Mouse (Mus musculus) intestine, postnatal 0 days (tissue): ENCODE data around the gene Pnrc2. TPM values are rescaled to one million over a fixed set of nuclear protein-coding genes. Genes with fewer than 3 reads are reported as not detected.

ENCODE experiments used
- ATAC-seq: fragments of 200-750 bp; cut with Nextera tagmentation; 2 replicates; pipeline ENCODE4 v1.8.0; 2017; ENCODE audit warnings: mild to moderate bottlenecking, moderate TSS enrichment, moderate library complexity
- H3K27ac ChIP-seq: fragments of 300-500 bp; sonication (generic); 2 replicates; pipeline ENCODE4 v1.5.1; 2014; ENCODE audit warnings: mild to moderate bottlenecking, low read depth, low read length, moderate library complexity
- H3K27me3 ChIP-seq: fragments of 300-500 bp; sonication (generic); replicated peaks from 2 replicates; pipeline ENCODE4 v1.6.1; 2014; ENCODE audit warnings: low read length, mixed read lengths; ENCODE audit not compliant: control insufficient read depth, insufficient read depth
- H3K36me3 ChIP-seq: fragments of 300-500 bp; sonication (generic); 2 replicates; pipeline ENCODE4 v1.6.1; 2014; ENCODE audit warnings: mild to moderate bottlenecking, moderate library complexity; ENCODE audit not compliant: control insufficient read depth, insufficient read depth
- H3K4me1 ChIP-seq: fragments of 300-500 bp; sonication (generic); replicated peaks from 2 replicates; pipeline ENCODE4 v1.6.1; 2014; ENCODE audit warnings: antibody characterized with exemption, low read length, mixed read lengths; ENCODE audit not compliant: control insufficient read depth, insufficient read depth
- H3K4me2 ChIP-seq: fragments of 300-500 bp; sonication (generic); replicated peaks from 2 replicates; pipeline ENCODE4 v1.6.1; 2014; ENCODE audit warnings: low read depth, mild to moderate bottlenecking, moderate library complexity
- H3K4me3 ChIP-seq: fragments of 300-500 bp; sonication (generic); 2 replicates; pipeline ENCODE4 v1.5.1; 2014; ENCODE audit warnings: low read depth, low read length
- H3K9ac ChIP-seq: fragments of 300-500 bp; sonication (generic); 2 replicates; pipeline ENCODE4 v1.6.1; 2014; ENCODE audit warnings: mild to moderate bottlenecking, low read depth, low read length
- H3K9me3 ChIP-seq: fragments of 300-500 bp; sonication (generic); 2 replicates; pipeline ENCODE4 v1.6.1; 2016; ENCODE audit warnings: mixed run types; ENCODE audit not compliant: control insufficient read depth
- CTCF ChIP-seq: sonication (generic); IDR thresholded peaks from 2 replicates; pipeline ENCODE4 v1.5.1; 2016; ENCODE audit warnings: low read depth, mild to moderate bottlenecking, control low read depth, antibody characterized with exemption, moderate library complexity
- WGBS: fragments of 180-500 bp; shearing (Covaris S2); extraction: QIAGEN DNeasy Blood & Tissue Kit; methylation state at CpG from one replicate; pipeline ENCODE4 v1.1.7; 2014; 5-methylcytosine and 5-hydroxymethylcytosine counted together
- polyA plus RNA-seq: library from polyadenylated mRNA; unstranded; fragments of >200 nt; fragmentation: Nextera tagmentation; extraction: Ambion mirVana; gene quantifications from 2 replicates; pipeline ENCODE4 v1.2.1, GENCODE M21; 2015

Gene Pnrc2
- polyA plus RNA-seq, 1 experiment from 2014 or later = 114 TPM

DNA sequence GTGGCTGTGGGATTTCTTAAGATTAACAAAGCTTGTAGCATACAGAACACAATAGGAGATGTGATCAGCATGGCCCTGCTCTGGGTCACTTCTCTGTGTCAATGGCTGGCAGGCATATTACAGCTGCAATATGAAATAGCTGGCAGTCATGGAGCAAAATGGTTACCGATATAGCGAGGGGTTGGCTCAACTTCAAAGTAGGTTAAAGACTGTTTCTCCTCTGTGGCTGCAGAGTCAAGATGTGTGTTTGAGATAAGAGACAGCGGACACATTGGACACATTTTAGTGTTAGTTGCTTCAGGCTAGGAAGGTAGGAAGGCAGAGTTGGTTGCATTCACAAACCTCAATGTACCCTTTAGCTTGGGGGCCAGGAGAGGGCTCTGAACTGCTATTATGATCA lies 33.0 kb upstream of the Pnrc2 start:
- WGBS = 76% methylated on average over 3 of the region's 3 CpGs
- TF ChIP-seq CTCF = no peak

DNA sequence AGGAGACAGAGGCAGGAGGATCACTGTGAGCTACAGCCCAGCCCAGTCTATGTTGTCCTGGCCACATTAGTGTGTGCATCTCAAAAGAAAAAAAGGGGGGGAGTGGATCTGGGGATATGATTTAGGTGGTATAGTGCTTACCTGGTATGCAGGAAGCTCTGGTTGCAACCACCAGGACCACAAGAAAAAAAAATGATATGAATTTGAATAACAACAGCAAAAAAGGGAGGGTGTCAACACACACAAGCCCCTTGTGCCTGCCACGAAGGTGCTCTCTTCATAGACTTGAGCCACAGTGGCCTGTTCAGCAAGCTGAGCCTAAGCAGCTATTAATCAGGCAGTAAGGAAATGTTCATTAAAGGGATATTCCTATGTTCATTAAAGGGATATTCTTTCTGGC lies 31.2 kb upstream of the Pnrc2 start:
- Histone ChIP-seq H3K9me3 (no peaks in the 10 kb centered on the region), H3K36me3 (no peaks in the 10 kb centered on the region)
- no peak for ATAC-seq

More for the DNA sequence above, 33.0 kb upstream of the Pnrc2 start:
- Histone ChIP-seq H3K27me3 (no peaks in the 10 kb centered on the region), H3K27ac (no peak overlapping the region), H3K9me3 (no peaks in the 10 kb centered on the region), H3K36me3 (no peaks in the 10 kb centered on the region), H3K9ac (no peak overlapping the region), H3K4me1 (no peaks in the 10 kb centered on the region), H3K4me2 (no peak overlapping the region), H3K4me3 (no peak overlapping the region)
- ATAC-seq = no peak

DNA sequence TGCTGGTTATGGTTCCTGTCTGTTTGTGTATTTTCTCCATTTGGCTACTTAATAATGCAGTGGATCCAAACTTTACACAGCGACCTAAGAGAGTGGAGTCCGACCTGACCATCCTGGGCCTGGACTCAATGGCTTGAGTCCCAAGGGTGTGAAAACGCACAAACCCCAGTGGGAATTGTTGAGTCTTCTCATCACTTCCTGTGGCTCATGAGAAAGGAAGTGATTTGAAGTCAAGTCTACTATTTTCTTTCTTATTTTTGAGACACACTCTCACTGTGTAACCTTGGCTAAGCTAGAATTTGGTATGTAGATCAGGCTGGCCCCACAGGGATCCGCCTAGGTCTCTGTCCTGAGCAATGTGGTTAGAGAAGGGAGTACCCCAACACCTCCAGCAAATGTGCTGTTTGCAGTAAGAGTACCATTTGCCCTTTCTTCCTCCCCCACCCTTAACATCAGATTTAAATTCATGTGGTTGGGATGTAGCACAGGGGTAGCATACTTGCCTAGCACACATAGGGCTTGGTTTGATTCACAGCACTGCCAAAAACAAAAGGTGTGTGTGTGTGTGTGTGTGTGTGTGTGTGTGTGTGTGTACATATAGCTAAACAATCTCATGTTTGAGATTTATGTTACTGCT lies 29.1 kb upstream of the Pnrc2 start:
- ATAC-seq = no peak
- H3K9ac ChIP-seq = no peak overlapping the region
- no peaks in the 10 kb centered on the region for H3K27me3 ChIP-seq
- no peaks in the 10 kb centered on the region for H3K4me1 ChIP-seq
- H3K9me3 ChIP-seq = no peaks in the 10 kb centered on the region
- no peak for TF ChIP-seq CTCF
- no peaks in the 10 kb centered on the region for H3K36me3 ChIP-seq
- no peak overlapping the region for H3K27ac ChIP-seq
- WGBS = 93% methylated on average over 4 of the region's 4 CpGs
- H3K4me2 ChIP-seq = no peak overlapping the region
- no peak overlapping the region for H3K4me3 ChIP-seq

More for the DNA sequence above, 31.2 kb upstream of the Pnrc2 start:
- 38% methylated on average over 1 of the region's 1 CpGs for WGBS
- no peaks in the 10 kb centered on the region for H3K27me3 ChIP-seq
- no peak overlapping the region for H3K9ac ChIP-seq
- no peaks in the 10 kb centered on the region for H3K4me1 ChIP-seq
- TF ChIP-seq CTCF = no peak
- H3K27ac ChIP-seq = no peak overlapping the region
- no peak overlapping the region for H3K4me3 ChIP-seq
- H3K4me2 ChIP-seq = no peak overlapping the region

GRCm38 (mm10) chr4:135900008-135900407 lies 26.4 kb upstream of the Pnrc2 start:
- Histone ChIP-seq H3K27me3 (no peaks in the 10 kb centered on the region), H3K4me2 (no peak overlapping the region), H3K4me1 (no peaks in the 10 kb centered on the region), H3K9ac (no peak overlapping the region), H3K36me3 (no peaks in the 10 kb centered on the region), H3K9me3 (no peaks in the 10 kb centered on the region), H3K27ac (no peak overlapping the region), H3K4me3 (no peak overlapping the region)
- ATAC-seq = no peak
- no peak for TF ChIP-seq CTCF
- WGBS = 81% methylated on average over 5 of the region's 5 CpGs

DNA sequence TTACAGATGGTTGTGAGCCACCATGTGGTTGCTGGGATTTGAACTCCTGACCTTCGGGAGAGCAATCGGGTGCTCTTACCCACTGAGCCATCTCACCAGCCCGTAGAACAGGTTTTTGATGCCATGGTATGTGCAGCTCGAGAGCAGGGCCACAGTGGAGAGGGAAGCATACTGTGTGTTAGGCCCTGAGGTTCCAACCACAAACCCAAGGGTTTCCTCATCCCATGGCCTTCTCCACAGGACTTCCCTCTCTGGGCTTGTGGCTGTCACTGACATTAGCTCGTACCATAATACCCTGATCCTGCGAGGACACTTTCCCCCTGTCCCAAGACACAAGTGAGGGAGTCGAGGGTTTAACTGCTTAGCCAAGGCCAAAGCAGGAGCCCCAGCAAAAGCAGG lies 25.4 kb upstream of the Pnrc2 start:
- 81% methylated on average over 7 of the region's 7 CpGs for WGBS
- TF ChIP-seq CTCF = no peak

DNA sequence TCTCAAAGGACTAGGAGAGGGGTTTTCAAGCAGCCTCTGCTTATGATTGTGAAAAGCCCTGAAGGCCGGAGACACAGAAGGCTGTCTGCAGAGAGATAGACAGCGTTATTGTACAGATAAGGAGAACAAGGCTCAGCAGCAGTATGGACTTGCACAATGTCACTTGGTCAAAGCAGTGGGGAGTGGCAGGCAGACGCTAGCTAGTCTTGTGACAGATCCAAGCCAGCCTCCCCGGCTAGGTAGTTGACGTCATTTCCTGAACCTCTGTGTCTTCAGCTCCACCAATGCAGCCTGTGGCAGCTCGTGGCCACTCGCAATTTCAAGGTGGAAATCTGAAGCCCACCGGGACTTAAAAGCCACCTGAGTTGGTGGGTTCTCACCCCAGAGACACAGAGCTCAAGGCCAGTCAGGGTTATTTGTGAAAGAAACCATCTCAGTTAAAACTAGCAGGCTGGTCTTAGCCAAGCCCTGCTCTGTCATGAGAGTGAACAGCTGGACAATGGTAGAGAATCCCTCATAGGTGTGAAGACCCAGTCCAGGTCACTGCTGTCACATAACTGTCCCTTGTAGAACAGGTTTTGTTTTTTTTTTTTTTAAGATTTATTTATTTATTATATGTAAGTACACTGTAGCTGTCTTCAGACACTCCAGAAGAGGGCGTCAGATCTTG lies 24.9 kb upstream of the Pnrc2 start:
- WGBS = 34% methylated on average over 9 of the region's 9 CpGs
- Histone ChIP-seq H3K27me3 (no peaks in the 10 kb centered on the region), H3K9me3 (no peaks in the 10 kb centered on the region), H3K4me2 (0 out of 2 replicates have a peak overlapping the region, but pooled peaks have one; percentile 13), H3K27ac (peak overlapping the region; percentile 73), H3K4me3 (no peak overlapping the region), H3K36me3 (no peaks in the 10 kb centered on the region), H3K9ac (no peak overlapping the region), H3K4me1 (no peaks in the 10 kb centered on the region)
- TF ChIP-seq CTCF = no peak
- ATAC-seq = peak; percentile 91

More for the DNA sequence above, 25.4 kb upstream of the Pnrc2 start:
- Histone ChIP-seq H3K4me3 (no peak overlapping the region), H3K36me3 (no peaks in the 10 kb centered on the region), H3K4me1 (no peaks in the 10 kb centered on the region), H3K9me3 (no peaks in the 10 kb centered on the region), H3K27ac (no peak overlapping the region), H3K27me3 (no peaks in the 10 kb centered on the region), H3K9ac (no peak overlapping the region), H3K4me2 (no peak overlapping the region)
- ATAC-seq = no peak
